Mouse (Mus musculus) liver, embryonic 14.5 days (tissue): ENCODE measurements at regions not wholly inside any gene's neighbourhood (a gene's known extent, or its start where the extent isn't known, plus 50 kb on each side); places are given as distances from the start of the nearest gene placed in this dataset.

Experiments
- ATAC-seq: fragments of 200-750 bp; cut with Nextera tagmentation; 2 replicates; pipeline ENCODE4 v1.8.0; 2017; ENCODE audit warnings: moderate number of reproducible peaks, mild to moderate bottlenecking, moderate library complexity; ENCODE audit not compliant: insufficient read depth
- DNase-seq, 3 experiments: peaks; one replicate each; pipeline ENCODE4 v3.0.0-alpha.2; 2012 to 2013; ENCODE audit warnings: low read depth in 3 of 3, low spot score in 3 of 3
- H3K27ac ChIP-seq: fragments of 300-500 bp; sonication (generic); 2 replicates; pipeline ENCODE4 v1.5.1; 2014; ENCODE audit warnings: moderate library complexity, mild to moderate bottlenecking, control low read depth, inconsistent platforms
- H3K27me3 ChIP-seq: fragments of 300-500 bp; sonication (generic); 2 replicates; pipeline ENCODE4 v1.6.1; 2014; ENCODE audit warnings: mild to moderate bottlenecking, low read length, moderate library complexity; ENCODE audit not compliant: control insufficient read depth, insufficient read depth
- H3K36me3 ChIP-seq: fragments of 300-500 bp; sonication (generic); replicated peaks from 2 replicates; pipeline ENCODE4 v1.6.1; 2014; ENCODE audit warnings: low read depth; ENCODE audit not compliant: control insufficient read depth, insufficient read depth
- H3K4me1 ChIP-seq, 2 experiments: fragments of 200-500 bp in 1 of 2; fragments of 300-500 bp in 1 of 2; sonication (generic) in 1 of 2; replicated peaks; 2 replicates each; pipeline ENCODE4 v1.6.1; 2012 to 2014; ENCODE audit warnings: antibody characterized with exemption in 1 of 2, inconsistent platforms in 1 of 2, low read length in 1 of 2; ENCODE audit not compliant: control insufficient read depth in 2 of 2, insufficient read depth in 2 of 2
- H3K4me2 ChIP-seq: fragments of 300-500 bp; sonication (generic); 2 replicates; pipeline ENCODE4 v1.6.1; 2014; ENCODE audit warnings: low read depth, mild to moderate bottlenecking, control low read depth, moderate library complexity
- H3K4me3 ChIP-seq, 2 experiments: fragments of 200-500 bp in 1 of 2; fragments of 300-500 bp in 1 of 2; sonication (generic) in 1 of 2; 2 replicates each; pipeline ENCODE4 v1.5.1; 2012 to 2014; ENCODE audit warnings: low read depth in 2 of 2, low read length in 2 of 2, mild to moderate bottlenecking in 2 of 2, control low read depth in 1 of 2, inconsistent platforms in 1 of 2, moderate library complexity in 1 of 2; ENCODE audit not compliant: insufficient read depth in 1 of 2
- H3K9ac ChIP-seq: fragments of 300-500 bp; sonication (generic); replicated peaks from 2 replicates; pipeline ENCODE4 v1.6.1; 2014; ENCODE audit warnings: mild to moderate bottlenecking, control low read depth, moderate library complexity
- H3K9me3 ChIP-seq: fragments of 300-500 bp; sonication (generic); 2 replicates; pipeline ENCODE4 v1.6.1; 2016; ENCODE audit warnings: low read length, mixed read lengths; ENCODE audit not compliant: control insufficient read depth
- CTCF ChIP-seq: IDR thresholded peaks from 2 replicates; pipeline ENCODE4 v1.5.1; 2016; ENCODE audit warnings: antibody characterized with exemption, low read depth, control low read depth
- EP300 ChIP-seq: IDR thresholded peaks from 2 replicates; pipeline ENCODE4 v1.6.1; 2016; ENCODE audit warnings: antibody characterized with exemption, low read depth
- WGBS: fragments of 180-500 bp; shearing (Covaris S2); extraction: QIAGEN DNeasy Blood & Tissue Kit; methylation state at CpG from one replicate; pipeline ENCODE4 v1.1.7; 2014; ENCODE audit not compliant: insufficient replicate concordance; 5-methylcytosine and 5-hydroxymethylcytosine counted together

DNA sequence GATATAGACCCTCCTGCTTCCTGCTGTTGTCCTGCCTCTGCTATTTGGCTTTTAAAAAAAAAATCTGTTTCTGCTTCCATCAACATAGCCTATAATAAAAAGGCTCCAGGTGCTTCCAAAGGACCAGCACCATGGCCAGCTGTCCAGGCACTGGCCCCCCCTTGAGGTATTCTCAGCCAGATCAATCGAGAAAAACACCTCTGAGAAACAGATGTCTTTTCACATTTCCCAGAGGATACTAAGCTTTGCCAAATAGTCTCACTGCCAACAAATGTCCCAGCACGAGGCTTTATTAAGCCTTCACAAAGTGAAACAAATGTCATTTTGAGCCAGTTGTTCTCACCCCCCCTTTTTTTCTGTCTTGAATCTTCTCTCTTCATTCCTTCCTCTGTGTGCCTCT lies 2880.7 kb upstream of the 5930422O12Rik start:
- 20% methylated on average over 2 of the region's 2 CpGs for WGBS
- Histone ChIP-seq H3K4me3 (no peak overlapping the region), H3K4me1 (no peaks in the 10 kb centered on the region), H3K36me3 (no peaks in the 10 kb centered on the region), H3K9me3 (no peaks in the 10 kb centered on the region), H3K4me2 (no peak overlapping the region), H3K27me3 (no peaks in the 10 kb centered on the region), H3K9ac (no peak overlapping the region), H3K27ac (no peak overlapping the region)
- DNase-seq: no peak
- TF ChIP-seq CTCF: no peak
- TF ChIP-seq EP300: no peak
- ATAC-seq: no peak

DNA sequence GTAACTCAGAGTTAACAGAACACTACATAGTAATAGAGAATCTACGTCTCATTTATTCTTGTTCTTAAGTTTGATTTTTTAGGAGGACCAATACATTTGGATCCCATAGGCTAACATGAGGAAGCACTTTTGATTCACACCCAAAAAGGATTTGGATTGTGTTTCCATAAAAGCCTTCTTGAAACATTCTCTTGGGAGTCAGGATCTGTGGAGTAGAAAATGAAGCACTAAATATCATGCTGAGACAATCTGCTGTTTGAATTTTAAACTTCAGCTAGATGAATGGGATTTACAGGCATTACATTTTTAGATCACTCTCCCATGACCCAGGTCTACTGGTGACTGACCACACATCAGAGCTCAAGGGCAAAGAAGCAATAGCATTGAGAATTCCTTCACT lies 2877.5 kb upstream of the 5930422O12Rik start:
- Histone ChIP-seq H3K4me3 (no peak overlapping the region), H3K4me2 (no peak overlapping the region), H3K36me3 (no peaks in the 10 kb centered on the region), H3K27me3 (no peaks in the 10 kb centered on the region), H3K9ac (no peak overlapping the region), H3K4me1 (no peaks in the 10 kb centered on the region), H3K9me3 (no peaks in the 10 kb centered on the region), H3K27ac (no peak overlapping the region)
- no peak for DNase-seq
- TF ChIP-seq CTCF (no peak), EP300 (no peak)
- WGBS: 57% methylated on average over 1 of the region's 1 CpGs
- ATAC-seq: no peak

DNA sequence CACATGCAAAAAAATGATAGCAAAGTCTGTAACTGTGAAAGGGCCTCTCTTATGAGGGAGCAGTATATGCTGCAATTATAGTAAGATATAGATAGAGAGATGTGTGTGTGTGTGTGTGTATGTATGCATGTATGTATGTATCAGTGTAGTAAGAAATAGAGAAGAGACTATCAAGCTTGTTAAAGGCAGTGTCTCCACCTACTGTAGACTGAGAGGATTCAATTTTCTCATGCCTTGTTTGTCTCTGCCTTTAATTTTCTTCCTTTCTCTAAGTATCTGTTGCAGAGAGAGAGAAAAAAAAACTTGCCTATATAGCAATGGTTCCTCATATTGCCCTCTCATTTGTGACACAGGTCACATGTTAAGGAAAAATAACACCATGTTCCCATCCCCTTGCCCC lies 2871.1 kb upstream of the 5930422O12Rik start:
- Histone ChIP-seq H3K4me3 (no peak overlapping the region), H3K9me3 (no peaks in the 10 kb centered on the region), H3K9ac (no peak overlapping the region), H3K27me3 (no peaks in the 10 kb centered on the region), H3K36me3 (no peaks in the 10 kb centered on the region), H3K4me2 (no peak overlapping the region), H3K27ac (no peak overlapping the region), H3K4me1 (no peaks in the 10 kb centered on the region)
- no peak for DNase-seq
- ATAC-seq: no peak
- TF ChIP-seq EP300: no peak

DNA sequence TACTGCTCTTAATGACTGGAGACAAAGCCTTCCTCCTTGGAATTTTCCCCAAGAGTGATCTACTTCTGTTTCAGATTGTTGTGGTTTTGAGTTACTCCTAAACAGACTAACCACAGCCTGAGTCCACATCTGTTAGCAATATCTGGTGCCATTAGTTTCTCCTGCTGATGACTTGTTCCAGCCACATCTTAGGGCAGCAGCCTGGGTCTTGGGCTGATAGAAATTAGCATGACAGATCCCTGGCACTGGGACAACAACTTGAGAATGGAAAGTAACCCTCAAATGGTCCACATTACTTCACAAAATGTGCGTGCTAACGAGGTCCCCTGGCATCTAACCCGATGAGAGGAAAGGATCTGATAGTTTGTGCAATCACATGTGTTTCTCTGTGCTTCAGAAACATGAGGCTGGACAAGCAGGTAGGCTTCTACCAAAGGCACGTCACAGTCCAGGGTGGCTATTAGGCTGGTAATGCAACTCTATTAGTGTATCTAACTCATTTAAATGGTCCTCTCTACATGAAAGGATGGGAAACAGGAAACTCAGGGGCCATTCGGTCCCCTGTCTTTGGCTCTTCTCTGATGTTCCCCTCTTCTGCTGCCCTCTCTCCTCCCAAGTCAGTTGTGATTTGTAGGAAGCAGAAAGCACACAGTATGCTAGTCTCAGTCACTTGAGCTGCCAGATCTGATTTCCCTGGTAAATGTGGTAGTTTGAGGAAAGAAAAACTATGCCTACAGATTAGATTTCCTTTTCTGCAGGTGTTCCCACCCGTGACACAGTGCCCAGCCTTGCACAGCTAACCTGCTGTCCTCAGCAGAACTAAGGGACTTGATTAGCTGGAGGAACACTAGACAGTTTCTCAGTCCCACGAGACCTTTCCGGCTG lies 2866.9 kb upstream of the 5930422O12Rik start:
- Histone ChIP-seq H3K4me3 (no peak overlapping the region), H3K4me1 (no peaks in the 10 kb centered on the region), H3K4me2 (no peak overlapping the region), H3K9me3 (no peaks in the 10 kb centered on the region), H3K27me3 (no peaks in the 10 kb centered on the region), H3K36me3 (no peaks in the 10 kb centered on the region), H3K9ac (no peak overlapping the region), H3K27ac (no peak overlapping the region)
- 67% methylated on average over 8 of the region's 8 CpGs for WGBS
- TF ChIP-seq CTCF (no peak), EP300 (no peak)
- DNase-seq: no peak
- ATAC-seq: no peak

DNA sequence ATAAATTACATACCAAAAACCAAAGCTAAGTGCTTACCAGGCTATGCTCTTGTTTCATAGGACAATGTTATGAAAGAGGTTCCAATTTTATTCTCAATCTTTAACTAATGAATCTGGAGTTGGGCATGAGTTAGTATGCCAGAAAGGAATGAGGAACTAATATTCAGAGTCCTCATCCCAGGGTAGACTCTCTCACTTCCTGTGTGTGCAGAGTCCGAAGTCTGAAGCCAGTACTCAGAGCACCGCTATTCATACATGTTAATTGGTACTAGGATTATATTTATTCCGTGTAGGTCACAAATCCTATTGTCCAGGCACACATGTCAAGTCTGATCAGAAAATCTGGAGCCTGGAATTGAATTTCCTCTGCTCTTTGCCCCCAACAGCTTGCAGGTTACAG lies 2858.7 kb upstream of the 5930422O12Rik start:
- Histone ChIP-seq H3K4me2 (no peak overlapping the region), H3K9ac (no peak overlapping the region), H3K27me3 (no peaks in the 10 kb centered on the region), H3K4me3 (no peak overlapping the region), H3K36me3 (no peaks in the 10 kb centered on the region), H3K4me1 (no peaks in the 10 kb centered on the region), H3K27ac (no peak overlapping the region), H3K9me3 (no peaks in the 10 kb centered on the region)
- ATAC-seq (no peak), DNase-seq (no peak)
- TF ChIP-seq EP300: no peak
- TF ChIP-seq CTCF: no peak
- WGBS: 44% methylated on average over 3 of the region's 3 CpGs
